Mouse (Mus musculus) spleen, adult 2 months (tissue): ENCODE measurements around the gene Ncoa6.

Experiments used
- CTCF ChIP-seq: fragments of 200-500 bp; IDR thresholded peaks from 2 replicates; pipeline ENCODE4 v1.5.1; 2011; ENCODE audit warnings: mild to moderate bottlenecking, inconsistent platforms; ENCODE audit not compliant: insufficient read depth, insufficient read length, insufficient replicate concordance; ENCODE audit errors: extremely low read depth
- POLR2A ChIP-seq: fragments of 200-500 bp; IDR thresholded peaks from 2 replicates; pipeline ENCODE4 v1.6.1; 2011; ENCODE audit warnings: low read depth, low read length, inconsistent platforms

- TF ChIP-seq CTCF (no peak), POLR2A (no peak)
These were observed 73.4 kb downstream of the Ncoa6 start for GRCm38 (mm10) chr2:155400276-155400675.
